Mouse (Mus musculus): ENCODE results near the gene Stk38.
A peak's percentile ranks its signal among the peaks of the same experiment; 100 is the strongest.
"Not testable (repeated sequence)": the region's sequence is repeated elsewhere in the genome, so short reads cannot be mapped to it uniquely, and the experiment has no call there.

Stk38 gene

DNA sequence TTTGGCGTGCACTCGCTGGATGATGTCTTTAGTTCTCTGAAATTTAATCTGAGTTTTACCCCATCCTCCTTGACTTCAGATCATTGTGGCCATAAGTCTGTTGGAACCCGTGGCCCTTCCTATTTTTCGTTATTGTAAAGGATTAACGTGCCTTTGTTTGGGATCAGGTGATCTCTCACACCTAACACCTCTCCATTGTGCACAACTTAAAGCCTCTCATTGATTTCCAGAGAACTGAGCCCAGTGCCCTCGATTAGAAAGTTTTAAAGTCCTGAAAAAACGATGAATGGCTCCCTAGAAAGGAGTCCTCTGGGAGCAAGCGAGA, 493 bp upstream of the Stk38 start:
- DNase-seq (ENCODE audit: low spot score), result no peak

- no peak for DNase-seq (ENCODE audit: low spot score)
Observed at GRCm38 (mm10) chr17:29007243-29007640, 553 bp downstream of the Stk38 start.

DNA sequence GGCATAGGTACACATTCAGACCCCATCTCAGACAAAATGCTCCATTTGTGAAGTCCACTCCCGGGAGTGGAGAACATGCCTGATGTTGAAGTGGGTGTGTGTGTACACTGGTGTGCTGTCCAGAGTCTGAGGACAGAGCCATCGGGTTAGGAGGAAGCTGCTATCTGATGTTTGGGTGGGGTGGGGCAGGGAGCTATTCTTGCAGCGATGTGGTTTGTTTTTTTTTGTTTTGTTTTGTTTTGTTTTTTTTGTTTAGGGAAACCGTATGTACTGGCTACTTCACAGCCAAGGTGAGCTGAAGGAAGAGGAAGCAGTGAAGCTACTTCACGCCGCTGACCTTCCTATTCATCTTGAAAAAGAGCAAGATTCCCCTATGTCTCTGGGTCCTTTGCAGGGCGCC, 983 bp downstream of the Stk38 start:
- no peak for DNase-seq (ENCODE audit: low spot score)

GRCm38 (mm10) chr17:29005002-29005401, 2.8 kb downstream of the Stk38 start:
- DNase-seq (ENCODE audit: low spot score), result no peak

GRCm38 (mm10) chr17:29003740-29004139, 4.1 kb downstream of the Stk38 start:
- DNase-seq (ENCODE audit: low spot score), result no peak

- DNase-seq (ENCODE audit: low spot score), result no peak
Observed at GRCm38 (mm10) chr17:29000465-29000864, 7.3 kb downstream of the Stk38 start.

GRCm38 (mm10) chr17:28994615-28995014, 13.2 kb downstream of the Stk38 start:
- DNase-seq (ENCODE audit: low spot score), result no peak

DNA sequence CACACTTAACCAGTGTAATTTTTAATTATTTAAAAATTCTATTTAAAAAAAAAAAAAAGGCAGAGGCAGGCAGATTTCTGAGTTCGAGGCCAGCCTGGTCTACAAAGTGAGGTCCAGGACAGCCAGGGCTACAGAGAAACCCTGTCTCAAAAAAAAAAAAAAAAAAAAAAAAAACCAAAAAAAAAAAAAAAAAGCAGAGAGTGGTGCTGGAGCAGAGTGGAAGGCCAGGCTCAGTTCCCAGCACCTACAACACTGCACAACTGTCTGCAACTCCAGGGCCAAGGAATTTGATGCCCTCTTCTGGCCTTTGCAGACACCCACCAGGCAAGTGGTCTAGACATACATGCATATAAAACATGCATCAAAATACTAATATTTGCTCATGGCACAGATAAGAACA, 14.8 kb downstream of the Stk38 start:
- not testable (repeated sequence) for DNase-seq (ENCODE audit: low spot score)

GRCm38 (mm10) chr17:28992105-28992504, 15.7 kb downstream of the Stk38 start:
- DNase-seq (ENCODE audit: low spot score), result no peak

- DNase-seq (ENCODE audit: low spot score), result no peak
Observed at GRCm38 (mm10) chr17:28991286-28991685, 16.5 kb downstream of the Stk38 start.

- no peak for DNase-seq (ENCODE audit: low spot score)
Observed at GRCm38 (mm10) chr17:28990060-28990459, 17.7 kb downstream of the Stk38 start.

DNA sequence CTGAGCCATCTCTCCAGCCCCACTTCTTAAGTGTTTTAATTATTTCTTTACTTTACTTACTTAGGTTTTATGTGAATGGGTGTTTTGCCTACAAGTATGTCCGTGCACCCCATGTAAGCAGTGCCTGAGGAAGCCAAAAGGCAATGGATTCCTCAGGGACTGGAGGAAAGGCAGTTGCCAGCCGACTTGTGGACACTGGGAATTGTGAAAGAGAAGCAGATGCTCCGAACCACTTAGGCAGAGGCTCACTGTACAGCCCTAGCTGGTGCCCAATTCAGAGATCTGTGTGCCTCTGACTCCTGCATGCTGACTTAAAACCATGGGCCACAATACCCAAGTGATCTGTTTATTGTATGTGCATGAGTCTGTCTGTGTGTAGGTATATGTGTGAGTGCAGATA, 18.8 kb downstream of the Stk38 start:
- no peak for DNase-seq (ENCODE audit: low spot score)

GRCm38 (mm10) chr17:28988291-28988690, 19.5 kb downstream of the Stk38 start:
- DNase-seq (ENCODE audit: low spot score), result no peak

DNA sequence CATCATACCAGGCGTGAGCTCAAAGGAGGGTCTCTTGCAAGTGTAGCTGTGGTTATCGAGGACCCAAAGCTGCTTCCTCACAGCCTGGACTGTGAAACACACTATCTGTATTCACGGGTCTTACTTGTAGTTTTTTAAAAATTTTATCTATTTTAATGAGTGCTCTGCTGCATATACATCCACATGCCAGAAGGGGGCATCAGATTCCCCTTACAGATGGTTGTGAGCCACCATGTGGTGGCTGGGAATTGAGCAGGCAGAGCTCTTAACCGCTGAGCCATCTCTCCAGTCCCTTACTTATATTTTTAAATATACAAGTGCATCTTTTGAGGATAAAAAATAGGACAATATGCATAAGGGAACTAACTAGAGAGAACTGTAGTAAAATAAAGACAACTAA, 20.1 kb downstream of the Stk38 start:
- DNase-seq (ENCODE audit: low spot score), result peak; percentile 24

DNA sequence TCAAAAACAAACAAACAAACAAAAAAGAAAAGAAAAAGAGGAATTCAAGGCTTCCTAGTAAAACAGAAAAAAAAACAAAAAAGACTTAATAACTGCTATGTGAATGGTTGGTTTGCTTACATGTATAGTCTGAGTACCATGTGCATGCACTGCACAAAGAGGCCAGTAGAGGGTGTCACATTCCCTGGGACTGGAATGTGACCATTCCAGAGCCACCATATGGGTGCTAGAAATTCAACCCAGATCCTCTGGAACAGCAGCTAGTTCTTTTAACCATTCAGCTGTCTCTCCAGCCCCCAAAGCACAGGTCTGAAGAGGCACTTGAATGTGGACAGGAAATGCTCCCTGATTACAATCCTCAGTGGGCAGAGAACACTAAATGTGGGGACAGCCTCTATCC, 21.0 kb downstream of the Stk38 start:
- peak; percentile 18 for DNase-seq (ENCODE audit: low spot score)

- DNase-seq (ENCODE audit: low spot score), result no peak
Observed at GRCm38 (mm10) chr17:28984724-28985420, 22.9 kb downstream of the Stk38 start.

GRCm38 (mm10) chr17:28982591-28982990, 25.2 kb downstream of the Stk38 start:
- no peak for DNase-seq (ENCODE audit: low spot score)

GRCm38 (mm10) chr17:28981081-28981480, 26.7 kb downstream of the Stk38 start:
- no peak for DNase-seq (ENCODE audit: low spot score)

DNA sequence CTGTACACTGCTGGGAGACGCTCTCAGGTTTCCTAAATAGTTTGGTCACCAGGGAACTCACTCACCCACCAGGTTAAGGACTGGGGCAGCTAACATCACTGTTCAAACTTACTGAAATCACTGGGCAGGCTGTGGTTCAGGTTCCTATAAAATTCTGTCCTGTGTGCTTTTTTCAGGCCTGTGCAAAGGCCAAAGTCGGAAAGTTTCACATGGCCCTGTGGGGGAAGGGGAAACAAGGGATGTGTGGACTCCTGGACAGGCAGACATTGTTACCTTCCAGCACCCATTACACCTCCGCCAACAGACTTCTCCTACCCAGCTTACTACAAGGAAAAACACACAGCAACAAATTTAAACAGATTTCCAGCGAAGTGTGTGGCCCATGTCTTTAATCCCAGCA, 28.7 kb downstream of the Stk38 start:
- no peak for DNase-seq (ENCODE audit: low spot score)

- no peak for DNase-seq (ENCODE audit: low spot score)
Observed at GRCm38 (mm10) chr17:28970122-28970521, 37.7 kb downstream of the Stk38 start.

- no peak for DNase-seq (ENCODE audit: low spot score)
Observed at GRCm38 (mm10) chr17:28967021-28967610, 40.7 kb downstream of the Stk38 start.

- no peak for DNase-seq (ENCODE audit: low spot score)
Observed at GRCm38 (mm10) chr17:28961596-28961995, 46.2 kb downstream of the Stk38 start.

- DNase-seq (ENCODE audit: low spot score), result no peak
Observed at GRCm38 (mm10) chr17:28960597-28960996, 47.2 kb downstream of the Stk38 start.

GRCm38 (mm10) chr17:28954416-28954815, 53.4 kb downstream of the Stk38 start:
- no peak for DNase-seq (ENCODE audit: low spot score)

Measured in urinary bladder, postnatal 14 days (tissue).